Mouse (Mus musculus): ENCODE measurements around the gene Tpi1.
"Not testable (repeated sequence)": the region's sequence is repeated elsewhere in the genome, so short reads cannot be mapped to it uniquely, and the experiment has no call there.

The Tpi1 gene

DNA sequence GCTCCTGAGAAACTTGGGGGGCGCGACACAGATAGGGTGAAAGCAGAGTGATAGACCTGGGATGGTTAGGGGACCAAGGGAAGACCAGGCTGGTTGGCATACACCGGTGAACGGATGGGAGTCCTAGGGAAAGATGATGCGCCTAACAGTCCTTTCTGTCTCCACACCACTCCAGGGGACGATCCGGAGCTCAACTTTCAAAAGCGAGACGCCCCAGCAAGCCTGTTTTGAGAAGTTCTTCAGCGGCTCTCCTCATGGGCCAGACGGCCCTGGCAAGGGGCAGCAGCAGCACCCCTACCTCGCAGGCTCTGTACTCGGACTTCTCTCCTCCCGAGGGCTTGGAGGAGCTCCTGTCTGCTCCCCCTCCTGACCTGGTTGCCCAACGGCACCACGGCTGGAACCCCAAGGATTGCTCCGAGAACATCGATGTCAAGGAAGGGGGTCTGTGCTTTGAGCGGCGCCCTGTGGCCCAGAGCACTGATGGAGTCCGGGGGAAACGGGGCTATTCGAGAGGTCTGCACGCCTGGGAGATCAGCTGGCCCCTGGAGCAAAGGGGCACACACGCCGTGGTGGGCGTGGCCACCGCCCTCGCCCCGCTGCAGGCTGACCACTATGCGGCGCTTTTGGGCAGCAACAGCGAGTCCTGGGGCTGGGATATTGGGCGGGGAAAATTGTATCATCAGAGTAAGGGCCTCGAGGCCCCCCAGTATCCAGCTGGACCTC lies 4.9 kb downstream of the Tpi1 start:
- no peak for DNase-seq (ENCODE audit: low spot score)

DNA sequence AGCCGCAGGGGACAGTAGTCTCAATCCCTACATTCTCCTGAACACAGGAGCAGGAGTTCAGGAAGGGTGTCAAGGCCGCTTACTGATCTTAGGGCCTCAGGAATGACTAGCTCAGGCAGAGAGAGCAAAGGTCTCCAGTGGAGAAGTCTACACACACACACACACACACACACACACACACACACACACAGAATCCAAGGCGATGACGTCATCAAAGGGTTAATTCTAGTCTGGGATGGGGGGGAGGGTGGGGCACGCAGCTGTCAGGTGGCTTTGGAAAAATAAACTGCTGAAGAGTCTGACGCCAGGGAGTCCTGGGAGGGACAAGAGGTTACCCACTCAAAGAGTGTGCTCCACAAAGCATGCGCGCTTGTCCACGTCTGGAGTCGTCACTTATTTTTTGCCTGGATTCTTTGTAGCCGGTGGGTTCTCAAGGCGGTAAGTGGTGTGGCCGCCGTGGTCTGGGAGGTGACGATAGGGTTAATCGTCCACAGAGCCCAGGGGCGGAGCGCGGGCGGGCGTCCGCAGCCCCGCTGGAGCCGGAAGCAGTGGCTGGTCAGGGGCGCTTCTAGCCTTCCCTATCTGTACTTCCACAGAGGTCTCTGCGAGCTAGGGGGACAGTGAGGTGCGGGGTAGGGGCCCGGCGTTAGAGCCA lies 5.6 kb downstream of the Tpi1 start, which contains the start of gene Spsb2:
TSS of gene Spsb2 (plus strand) at position 304 of the 655 bp plus-strand sequence.
- DNase-seq (ENCODE audit: low spot score) = no peak

DNA sequence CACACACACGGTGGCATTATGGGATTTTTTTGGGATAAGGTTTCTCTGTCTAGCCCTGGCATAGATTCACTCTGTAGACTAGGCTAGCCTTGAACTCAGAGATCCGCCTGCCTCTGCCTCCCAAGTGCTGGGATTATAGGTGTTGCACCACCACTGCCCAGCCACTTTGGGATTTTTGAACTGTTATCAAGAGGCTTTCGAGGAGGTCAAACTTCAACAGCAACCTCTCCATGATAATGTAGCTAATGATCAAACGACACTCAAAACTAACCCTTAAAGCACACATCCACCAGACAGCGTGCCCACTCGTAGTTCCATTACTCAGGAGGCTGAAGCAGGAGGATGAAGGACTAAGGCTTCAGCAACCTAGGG lies 6.1 kb downstream of the Tpi1 start:
- no peak for DNase-seq (ENCODE audit: low spot score)

DNA sequence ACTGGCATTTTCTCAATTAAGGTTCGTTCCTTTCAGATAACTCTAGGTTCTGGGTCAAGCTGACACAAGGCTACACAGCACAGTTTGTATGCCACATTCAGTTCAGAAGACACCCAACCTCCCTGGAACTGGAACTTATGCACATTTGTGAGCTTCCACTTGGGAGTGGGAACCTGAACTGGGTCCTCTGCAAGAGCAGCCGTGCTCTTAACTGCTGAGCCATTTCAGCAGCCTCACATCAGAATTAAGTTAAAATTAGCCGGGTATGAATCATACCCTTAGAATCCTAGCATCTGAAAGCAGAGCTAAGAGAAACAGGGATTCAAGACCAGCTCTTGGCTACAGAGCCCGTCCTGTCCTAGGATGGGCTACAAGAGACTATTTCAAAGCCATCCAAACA lies 6.7 kb downstream of the Tpi1 start:
- no peak for DNase-seq (ENCODE audit: low spot score)

DNA sequence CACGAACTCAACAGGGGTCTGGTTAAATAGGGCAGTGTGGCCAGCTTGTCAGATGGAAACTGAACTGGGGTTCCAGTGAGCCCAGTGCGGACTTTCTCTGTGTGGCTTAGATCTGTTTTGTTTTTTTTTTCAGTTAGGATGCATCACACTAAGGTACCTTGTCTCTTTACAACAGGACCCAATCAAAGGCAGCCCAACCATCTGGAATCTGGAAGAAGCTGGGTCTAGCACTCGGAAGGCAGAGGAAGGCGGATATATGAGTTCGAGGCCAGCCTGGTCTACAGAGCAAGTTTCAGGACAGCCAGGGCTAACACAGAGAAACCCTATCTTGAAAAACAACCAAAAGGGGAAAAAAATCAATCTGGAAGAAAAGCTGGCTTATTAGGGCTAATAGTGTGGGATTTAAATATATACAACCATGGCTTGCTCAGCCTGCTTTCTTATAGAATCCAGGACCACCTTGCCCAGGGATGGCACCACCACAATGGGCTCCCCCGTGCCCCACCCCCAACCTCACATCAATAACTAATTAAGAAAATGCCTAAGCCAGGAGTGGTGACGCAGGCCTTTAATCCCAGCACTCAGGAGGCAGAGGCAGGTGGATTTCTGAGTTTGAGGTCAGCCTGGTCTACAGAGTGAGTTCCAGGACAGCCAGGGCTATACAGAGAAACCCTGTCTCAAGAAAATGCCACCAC lies 7.5 kb downstream of the Tpi1 start:
- DNase-seq (ENCODE audit: low spot score) = no peak

DNA sequence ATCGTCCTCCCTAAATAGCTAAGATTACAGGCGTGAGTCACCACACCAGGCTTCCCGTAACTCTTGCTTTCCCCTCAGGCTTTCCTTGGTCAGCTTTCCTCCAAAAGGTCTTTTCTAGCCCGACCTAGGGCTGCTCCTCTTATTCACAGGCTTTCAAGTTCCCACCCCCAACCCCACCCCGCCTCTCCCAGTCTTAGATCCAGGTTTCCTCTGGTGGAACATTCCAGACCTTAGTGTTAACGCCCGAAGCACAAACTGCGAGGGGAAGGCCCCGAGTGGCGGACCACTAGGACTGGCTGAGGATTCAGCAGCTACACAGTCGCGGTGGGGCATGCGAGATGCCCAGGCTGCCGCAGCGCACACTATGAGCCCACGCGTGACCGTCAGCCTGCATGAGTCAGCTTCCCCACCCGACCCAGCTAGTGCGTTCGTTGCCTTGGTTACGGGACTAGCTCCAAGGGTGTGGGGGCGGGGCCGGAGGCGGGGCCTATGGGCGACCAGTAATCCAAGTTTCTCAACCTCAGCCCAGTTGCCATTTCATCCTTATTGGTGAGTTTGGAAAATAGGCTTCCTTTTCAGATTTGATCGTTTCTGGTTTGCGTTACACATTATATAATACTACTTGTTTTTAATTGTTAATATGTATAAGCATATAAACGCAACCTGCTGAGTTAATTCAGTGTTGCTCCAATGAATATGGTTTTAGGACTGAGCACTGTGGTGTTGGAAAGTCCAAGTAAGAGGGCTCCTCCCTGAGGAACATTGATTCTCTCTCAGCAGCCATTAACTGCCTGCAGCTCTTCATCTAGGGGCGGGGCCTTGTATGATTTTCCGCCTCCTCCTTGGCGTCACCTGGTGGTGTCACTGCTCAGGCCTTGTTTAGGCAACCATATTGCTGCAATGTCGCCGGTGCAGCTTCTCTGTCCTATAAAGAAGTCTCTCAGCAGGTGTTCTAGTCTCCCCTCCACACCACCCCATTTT lies 8.5 kb downstream of the Tpi1 start:
- DNase-seq (ENCODE audit: low spot score) = peak; percentile 90

DNA sequence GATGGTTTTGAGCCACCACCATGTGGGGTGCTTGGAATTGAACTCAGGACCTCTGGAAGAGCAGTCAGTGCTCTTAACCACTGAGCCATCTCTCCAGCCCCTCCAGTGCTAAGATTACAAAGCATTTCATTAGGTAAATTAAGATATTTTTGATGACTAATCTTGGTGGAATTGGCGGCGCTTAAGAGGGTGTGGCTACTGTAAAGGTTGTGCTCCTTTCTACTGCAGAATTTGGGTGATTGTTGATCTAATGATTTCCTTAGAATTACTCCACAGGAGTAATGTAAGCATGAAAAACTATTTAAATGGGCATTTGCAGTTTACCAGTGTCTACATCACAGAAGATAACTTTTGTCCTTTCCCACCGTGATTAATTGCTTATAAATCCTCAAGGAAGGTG lies 9.8 kb downstream of the Tpi1 start:
- DNase-seq (ENCODE audit: low spot score) = no peak

DNA sequence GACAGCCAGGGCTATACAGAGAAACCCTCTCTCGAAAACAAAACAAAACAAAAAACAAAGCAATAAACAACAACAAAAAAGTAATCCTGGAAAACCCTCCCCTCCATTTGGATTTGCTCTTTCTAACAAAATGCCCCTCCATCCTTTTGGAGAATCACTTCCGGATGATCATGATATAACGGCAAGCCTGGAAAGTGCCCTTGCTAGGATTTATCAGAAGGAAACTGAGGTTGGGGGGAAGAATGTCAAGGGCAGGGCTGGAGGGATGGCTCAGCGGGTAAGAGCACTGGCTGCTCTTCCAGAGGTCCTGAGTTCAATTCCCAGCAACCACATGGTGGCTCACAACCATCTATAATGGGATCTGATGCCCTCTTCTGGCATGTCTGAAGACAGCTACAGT lies 10.4 kb downstream of the Tpi1 start:
- DNase-seq (ENCODE audit: low spot score) = not testable (repeated sequence)

DNA sequence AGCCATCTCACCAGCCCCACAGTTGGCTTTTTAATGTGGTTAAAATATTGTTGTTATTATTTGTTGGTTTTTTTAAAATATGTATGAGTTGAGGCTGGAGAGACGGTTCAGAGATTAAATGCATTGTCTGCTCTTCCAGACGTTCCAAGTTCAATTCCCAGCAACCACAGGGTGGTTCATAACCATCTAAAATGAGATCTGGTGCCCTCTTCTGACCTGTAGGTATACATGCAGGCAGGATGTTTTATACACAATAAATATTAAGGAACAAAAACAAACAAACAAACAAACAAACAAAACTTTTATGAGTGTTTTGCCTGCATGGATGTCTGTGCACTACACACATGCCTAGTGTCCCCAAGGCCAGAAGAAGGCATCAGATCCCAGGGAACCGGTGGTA lies 11.0 kb downstream of the Tpi1 start:
- DNase-seq (ENCODE audit: low spot score) = no peak

DNA sequence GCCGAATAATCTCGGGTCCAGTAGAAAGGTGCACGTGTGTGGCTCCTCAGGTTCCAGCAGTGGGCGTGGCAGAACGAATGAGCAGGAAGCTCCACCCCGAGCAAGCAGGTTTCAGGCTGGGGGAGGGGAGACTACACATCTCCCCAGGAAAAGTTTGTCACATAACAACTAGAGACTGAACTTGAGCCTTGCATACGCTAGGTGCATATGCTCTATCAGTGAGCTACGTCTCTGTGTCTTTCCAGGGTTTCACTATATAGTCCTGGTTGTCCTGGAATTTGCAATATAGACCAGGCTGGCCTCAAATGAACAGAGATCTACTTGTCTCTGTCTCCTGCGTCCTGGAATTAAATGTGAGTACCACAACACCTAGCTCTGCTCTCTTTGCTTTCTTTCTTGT lies 11.7 kb downstream of the Tpi1 start:
- not testable (repeated sequence) for DNase-seq (ENCODE audit: low spot score)

DNA sequence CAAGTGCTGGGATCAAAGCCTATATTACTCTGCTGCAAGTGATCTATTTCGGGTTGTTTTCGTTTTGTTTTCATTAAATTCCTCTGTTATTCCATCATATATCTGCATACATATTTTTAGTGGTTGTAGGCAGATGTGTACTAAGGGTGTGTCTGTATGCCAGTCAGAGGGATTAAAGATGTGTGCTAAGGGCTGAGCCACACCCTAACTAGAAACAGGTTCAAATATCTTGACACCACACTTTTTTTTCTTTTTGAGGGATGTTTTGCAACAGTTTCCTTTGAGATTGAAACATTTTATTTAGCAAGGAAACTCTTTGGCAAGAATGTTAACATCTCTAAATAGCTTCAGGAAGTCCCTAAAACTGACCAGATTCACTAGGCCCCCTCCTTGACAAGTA lies 17.9 kb downstream of the Tpi1 start:
- DNase-seq (ENCODE audit: low spot score) = no peak

DNA sequence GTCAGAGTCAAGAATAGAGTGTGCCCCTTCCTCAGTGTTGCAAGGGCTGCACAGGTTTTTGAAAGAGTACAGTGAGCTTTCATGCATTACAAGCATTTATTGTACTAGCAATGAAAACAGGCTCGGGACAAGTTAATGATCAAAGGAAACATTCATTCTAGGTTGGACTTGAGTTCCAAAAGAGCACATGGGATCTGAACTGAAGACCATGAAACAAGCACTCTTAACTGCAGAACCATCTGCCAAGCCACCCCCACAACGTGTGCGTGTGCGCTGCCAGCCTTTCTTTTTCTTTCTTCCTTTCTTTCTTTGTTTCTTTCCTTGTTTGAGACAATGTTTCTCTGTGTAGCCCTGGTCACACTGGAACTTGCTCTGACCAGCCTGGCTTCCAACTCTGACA lies 18.3 kb downstream of the Tpi1 start:
- no peak for DNase-seq (ENCODE audit: low spot score)

DNA sequence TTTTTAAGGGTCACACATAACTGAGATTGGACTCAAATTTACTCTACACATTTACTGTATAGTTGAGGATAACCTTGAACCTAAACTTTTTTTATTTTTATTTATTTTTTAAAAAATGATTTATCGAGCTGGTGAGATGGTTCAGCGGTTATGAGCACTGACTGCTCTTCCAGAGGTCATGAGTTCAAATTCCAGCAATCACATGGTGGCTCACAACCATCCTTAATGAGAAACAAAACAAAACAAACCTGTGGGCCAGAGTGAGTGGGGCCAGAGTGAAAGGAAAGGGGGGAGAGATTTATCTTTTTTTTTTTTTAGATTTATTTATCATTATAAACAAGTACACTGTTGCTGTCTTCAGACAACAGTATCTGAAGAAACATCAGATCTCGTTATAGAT lies 22.2 kb downstream of the Tpi1 start:
- DNase-seq (ENCODE audit: low spot score) = no peak

DNA sequence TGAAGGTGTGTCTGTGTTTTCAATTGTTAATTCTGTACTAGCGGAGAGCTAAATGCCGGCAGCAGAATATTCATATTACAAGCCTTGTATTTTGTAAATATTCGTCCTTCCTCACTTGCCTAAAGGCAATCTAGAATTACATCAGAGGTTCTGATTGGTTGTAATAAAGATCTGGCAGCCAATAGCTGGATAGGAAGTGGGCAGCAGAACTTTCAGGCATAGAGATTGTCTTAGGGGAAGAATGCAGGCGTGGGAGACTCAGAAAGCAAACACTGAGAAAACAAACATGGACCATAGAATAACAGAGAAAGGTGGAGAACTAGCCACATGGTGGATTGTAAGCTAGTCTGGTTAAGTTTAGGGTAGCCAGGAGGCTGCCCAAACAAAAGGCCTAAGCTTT lies 24.0 kb downstream of the Tpi1 start:
- DNase-seq (ENCODE audit: low spot score) = no peak

DNA sequence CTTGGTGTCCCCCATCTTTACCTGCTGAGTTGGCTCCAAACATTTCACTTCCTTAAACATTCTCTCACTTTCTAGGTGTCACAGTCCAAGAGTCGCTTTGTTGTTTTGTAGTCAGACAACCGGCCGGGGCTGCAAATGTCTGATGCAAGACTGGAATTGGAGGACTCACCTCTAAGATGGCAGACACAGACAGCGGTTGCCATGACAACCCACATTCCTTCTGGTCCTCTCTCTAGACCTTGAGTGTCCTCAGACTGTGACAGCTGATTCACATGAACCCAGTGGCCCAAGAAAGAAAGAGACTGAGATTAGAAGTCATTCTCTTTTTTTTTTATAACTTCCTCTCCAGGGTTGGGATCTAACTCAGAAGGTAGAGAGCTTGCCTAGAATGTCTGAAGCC lies 24.6 kb downstream of the Tpi1 start:
- no peak for DNase-seq (ENCODE audit: low spot score)

DNA sequence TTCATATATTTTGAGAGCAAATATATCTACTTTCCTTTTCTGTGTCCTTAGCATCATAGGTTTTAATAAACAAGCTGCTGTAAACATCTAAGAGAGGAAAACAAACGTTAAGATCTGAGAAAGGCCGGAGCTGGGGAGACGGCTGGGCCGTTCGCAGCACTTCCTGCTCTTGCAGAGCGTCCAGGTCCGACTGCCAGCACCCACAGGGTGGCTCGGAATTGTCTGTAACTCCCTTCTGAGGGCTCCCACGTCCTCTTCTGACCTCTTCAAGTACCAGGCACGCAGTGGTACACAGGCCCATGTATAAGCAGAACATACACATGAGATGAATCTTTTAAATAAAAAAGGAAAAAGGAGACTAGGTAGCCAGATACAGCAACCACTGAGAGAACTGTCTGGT lies 26.4 kb downstream of the Tpi1 start:
- DNase-seq (ENCODE audit: low spot score) = no peak

DNA sequence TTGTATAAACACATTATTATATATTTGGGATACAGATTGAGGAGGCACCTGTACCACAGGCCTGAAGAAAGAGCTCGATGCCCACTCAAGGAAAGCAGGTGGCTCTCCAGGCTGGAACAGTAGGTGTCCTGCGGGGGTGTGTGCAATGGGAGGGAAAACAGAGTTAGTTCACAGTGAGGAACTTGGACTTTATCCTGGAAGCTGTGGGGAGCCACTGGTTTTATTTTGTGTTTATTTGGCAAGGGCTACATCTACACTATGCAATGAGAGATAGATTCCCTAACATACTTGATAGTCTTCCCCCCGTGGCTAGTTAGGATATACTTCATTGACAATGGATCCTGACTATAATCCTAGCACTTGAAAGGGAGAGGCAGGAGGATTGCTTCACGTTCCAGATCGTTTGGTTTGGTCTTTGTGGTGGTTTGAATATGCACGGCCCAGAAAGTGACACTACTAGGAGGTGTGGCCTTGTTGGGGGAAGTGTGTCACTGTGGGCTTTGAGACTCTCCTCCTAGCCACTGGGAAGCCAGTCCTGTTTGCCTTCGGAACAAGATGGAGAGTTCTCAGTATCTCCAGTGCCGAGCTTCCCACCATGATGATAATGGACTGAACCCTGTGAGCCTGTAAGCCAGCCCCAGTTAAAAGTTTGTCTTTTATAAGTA lies 27.2 kb downstream of the Tpi1 start:
- DNase-seq (ENCODE audit: low spot score) = no peak

DNA sequence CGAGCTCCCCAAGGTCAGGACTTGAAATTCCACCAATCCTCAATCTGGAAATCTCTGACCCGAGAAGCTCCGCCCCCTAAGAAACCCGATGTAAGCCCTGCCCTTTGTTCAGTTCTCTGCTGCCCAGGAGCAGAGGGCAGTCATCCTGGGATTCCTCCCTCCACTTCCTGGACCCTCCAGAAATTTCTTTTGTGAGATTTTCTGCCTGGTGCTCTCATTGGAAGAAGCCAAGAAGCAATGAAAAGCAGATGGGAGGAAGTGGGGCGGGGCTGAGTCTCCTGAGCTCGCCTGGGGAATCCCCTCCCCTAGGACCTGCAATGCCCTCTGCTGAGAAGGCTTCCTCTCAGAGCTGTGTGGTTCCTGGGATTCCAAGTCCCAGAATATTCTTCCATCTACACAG lies 31.7 kb downstream of the Tpi1 start:
- no peak for DNase-seq (ENCODE audit: low spot score)

DNA sequence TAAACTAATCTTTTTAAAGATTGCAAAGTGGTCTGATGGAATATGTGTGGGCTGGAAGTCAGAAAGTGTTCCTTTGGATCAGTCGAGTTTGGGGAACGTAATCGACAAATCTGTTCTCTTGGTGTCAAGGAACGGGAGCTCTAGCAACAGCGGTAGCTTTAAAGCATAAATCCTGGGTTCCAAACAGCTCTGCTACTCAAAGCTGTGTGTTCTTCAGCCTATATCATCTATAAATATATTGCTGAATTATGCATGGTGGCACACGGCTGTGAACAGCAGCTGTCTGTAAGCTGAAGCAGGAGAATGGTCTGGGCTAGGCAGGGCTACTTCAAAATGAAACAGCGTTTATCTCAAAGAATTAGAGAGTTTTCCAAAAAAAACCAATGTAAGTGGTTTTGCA lies 33.2 kb downstream of the Tpi1 start:
- DNase-seq (ENCODE audit: low spot score) = no peak

DNA sequence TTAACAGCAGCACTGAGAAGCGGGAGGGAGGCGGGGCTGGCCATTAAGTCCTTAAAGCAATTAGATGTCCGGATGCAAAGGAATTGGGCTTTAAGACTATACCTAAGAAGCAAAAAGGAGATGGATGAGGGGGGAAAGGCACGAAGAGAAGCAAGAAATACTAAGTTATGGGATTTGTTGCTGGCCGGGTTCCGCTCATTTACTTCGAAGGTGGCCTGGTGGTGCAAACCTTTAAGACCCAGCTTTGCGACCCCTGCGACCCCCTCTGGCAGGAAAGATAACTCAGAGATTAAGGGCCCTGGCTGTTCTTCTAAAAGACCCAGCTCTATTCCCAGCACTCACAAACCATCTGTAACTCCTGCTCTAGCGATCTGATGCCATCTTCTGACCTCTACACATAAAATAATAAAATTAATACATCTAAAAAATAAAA lies 34.1 kb downstream of the Tpi1 start:
- DNase-seq (ENCODE audit: low spot score) = no peak

DNA sequence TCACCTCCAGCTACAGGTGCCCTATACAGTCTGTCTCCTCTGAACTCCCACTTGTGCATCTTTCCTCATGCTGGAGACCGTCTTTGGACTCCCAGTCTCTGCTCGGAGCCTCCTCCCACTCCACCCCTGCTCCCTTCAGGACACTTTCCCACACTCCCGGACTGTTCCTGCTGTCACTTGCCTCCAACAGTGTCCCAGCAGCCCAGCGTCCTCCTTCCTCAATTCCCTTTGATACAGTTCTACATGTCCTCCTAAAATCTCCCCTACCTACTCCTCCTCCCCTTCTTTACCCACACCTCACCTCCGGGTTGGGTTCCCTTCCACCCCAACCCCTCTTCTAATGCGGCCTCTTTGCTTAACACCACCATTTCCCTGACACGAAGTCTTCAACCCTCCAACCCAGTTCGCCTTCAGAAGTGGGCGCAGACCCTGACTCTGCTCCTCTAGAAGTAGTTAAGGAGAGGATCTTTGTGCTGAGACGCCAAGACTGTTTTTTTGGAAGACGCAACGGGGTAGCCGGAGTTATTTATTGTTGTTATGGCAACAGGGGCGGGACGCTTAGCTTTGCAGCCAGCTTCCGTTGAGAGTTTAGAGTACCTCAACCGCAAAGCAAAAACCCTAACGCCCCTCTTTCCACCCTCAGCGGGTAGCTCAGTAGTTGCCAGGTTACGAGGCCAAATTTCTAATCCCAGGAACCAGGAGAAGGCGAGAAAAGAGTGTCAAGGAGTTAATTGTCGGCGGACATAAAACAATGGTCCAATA lies 34.7 kb downstream of the Tpi1 start, which contains the start of gene Lrrc23:
TSS of gene Lrrc23 (minus strand) at position 506 of the 762 bp plus-strand sequence.
- DNase-seq (ENCODE audit: low spot score) = no peak

Measured in layer of hippocampus, adult 9-10 months (tissue).